Mouse (Mus musculus) lung, embryonic 16.5 days (tissue): ENCODE results near the gene Gm10439. TPM values are rescaled to one million over a fixed set of nuclear protein-coding genes. Genes with fewer than 3 reads are reported as not detected.
"Not testable (repeated sequence)": the region's sequence is repeated elsewhere in the genome, so short reads cannot be mapped to it uniquely, and the experiment has no call there.

ENCODE experiments used
- ATAC-seq: fragments of 200-750 bp; cut with Nextera tagmentation; 2 replicates; pipeline ENCODE4 v1.8.0; 2017; ENCODE audit warnings: low read depth, mild to moderate bottlenecking, moderate library complexity
- H3K27ac ChIP-seq: fragments of 300-500 bp; sonication (generic); 2 replicates; pipeline ENCODE4 v1.5.1; 2014; ENCODE audit warnings: mild to moderate bottlenecking, control low read depth, low read length
- H3K27me3 ChIP-seq: fragments of 300-500 bp; sonication (generic); 2 replicates; pipeline ENCODE4 v1.6.1; 2014; ENCODE audit warnings: low read depth, low read length, mixed read lengths; ENCODE audit not compliant: control insufficient read depth, insufficient read depth
- H3K36me3 ChIP-seq: fragments of 300-500 bp; sonication (generic); 2 replicates; pipeline ENCODE4 v1.6.1; 2014; ENCODE audit warnings: low read length; ENCODE audit not compliant: control insufficient read depth, insufficient read depth
- H3K4me1 ChIP-seq: fragments of 300-500 bp; sonication (generic); replicated peaks from 2 replicates; pipeline ENCODE4 v1.6.1; 2014; ENCODE audit warnings: low read length, mixed read lengths; ENCODE audit not compliant: control insufficient read depth, insufficient read depth
- H3K4me2 ChIP-seq: fragments of 300-500 bp; sonication (generic); 2 replicates; pipeline ENCODE4 v1.6.1; 2014; ENCODE audit warnings: low read depth, low read length, control low read depth
- H3K4me3 ChIP-seq: fragments of 300-500 bp; sonication (generic); 2 replicates; pipeline ENCODE4 v1.5.1; 2014; ENCODE audit warnings: mild to moderate bottlenecking, low read length, control low read depth
- H3K9ac ChIP-seq: fragments of 300-500 bp; sonication (generic); 2 replicates; pipeline ENCODE4 v1.6.1; 2014; ENCODE audit warnings: low read length, control low read depth
- H3K9me3 ChIP-seq: fragments of 300-500 bp; sonication (generic); 2 replicates; pipeline ENCODE4 v1.6.1; 2016; ENCODE audit warnings: low read length; ENCODE audit not compliant: control insufficient read depth
- WGBS: fragments of 180-500 bp; shearing (Covaris S2); extraction: QIAGEN DNeasy Blood & Tissue Kit; methylation state at CpG from one replicate; pipeline ENCODE4 v1.1.7; 2014; 5-methylcytosine and 5-hydroxymethylcytosine counted together
- polyA plus RNA-seq: library from polyadenylated mRNA; unstranded; fragments of >200 nt; fragmentation: Nextera tagmentation; extraction: Ambion mirVana; gene quantifications from 2 replicates; pipeline ENCODE4 v1.2.1, GENCODE M21; 2015

Gm10439 gene
- not detected in 2 replicates for polyA plus RNA-seq

GRCm38 (mm10) chrX:149594270-149594669 is at the start of gene Gm10439:
TSS of gene Gm10439 (plus strand) at chrX:149594570.
- H3K4me2 ChIP-seq, H3K27me3 ChIP-seq, H3K9ac ChIP-seq, H3K9me3 ChIP-seq, H3K27ac ChIP-seq, H3K4me1 ChIP-seq, H3K36me3 ChIP-seq, H3K4me3 ChIP-seq, ATAC-seq: not testable (repeated sequence)
- WGBS = no CpG with 5 or more reads among the region's 6 CpGs

Other genes with a start within 250 kb of the Gm10439 start
- not detected in 2 replicates for gene Gm15085, start 147.0 kb upstream of the Gm10439 start, polyA plus RNA-seq
- not detected in 2 replicates for gene Gm15097, start 189.9 kb downstream of the Gm10439 start, polyA plus RNA-seq